Mouse (Mus musculus) brain, embryonic 14.5 days (tissue): ENCODE results near the gene Shmt2.

Source experiments
- CTCF ChIP-seq: fragments of 200-500 bp; IDR thresholded peaks from 2 replicates; pipeline ENCODE4 v1.5.1; 2012; ENCODE audit warnings: inconsistent platforms, mild to moderate bottlenecking, moderate library complexity, borderline replicate concordance; ENCODE audit not compliant: insufficient read depth, insufficient read length; ENCODE audit errors: extremely low read depth
- POLR2A ChIP-seq: fragments of 200-500 bp; IDR thresholded peaks from 2 replicates; pipeline ENCODE4 v1.6.1; 2012; ENCODE audit warnings: mild to moderate bottlenecking, inconsistent platforms, borderline replicate concordance; ENCODE audit not compliant: poor library complexity, insufficient read depth, insufficient read length, severe bottlenecking; ENCODE audit errors: extremely low read depth

DNA sequence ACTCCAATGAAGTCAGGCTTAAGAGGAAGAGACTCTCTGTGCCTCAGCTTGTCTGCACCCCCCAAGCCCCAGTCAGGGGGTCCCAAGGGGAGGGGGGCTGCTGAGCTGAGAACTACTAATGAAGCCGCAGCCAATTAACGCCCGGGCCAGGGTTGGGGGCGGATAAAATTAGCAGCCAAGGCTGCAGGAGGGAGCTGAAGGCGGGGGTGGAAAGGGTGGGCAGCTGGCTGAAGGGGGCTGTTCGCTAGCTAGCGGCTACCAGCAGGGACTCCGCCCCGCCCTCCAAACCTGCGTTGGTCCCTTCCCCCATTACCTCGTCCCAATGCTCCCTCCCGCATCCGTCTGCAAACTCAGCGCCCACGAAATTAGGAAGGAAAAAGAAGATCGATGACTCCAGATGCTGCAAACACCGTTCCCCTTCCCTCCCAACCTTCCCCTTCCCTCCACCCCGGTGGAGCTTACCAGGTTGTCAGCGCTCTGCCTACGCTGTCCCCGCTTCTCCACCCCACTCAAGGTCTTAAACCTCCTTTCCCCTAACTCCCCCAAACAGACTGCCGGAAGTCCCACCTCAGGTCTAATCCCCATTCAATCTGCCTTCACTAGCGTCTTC lies 2.5 kb upstream of the Shmt2 start:
- TF ChIP-seq CTCF, result no peak
- no peak for TF ChIP-seq POLR2A
